Mouse (Mus musculus) kidney, adult 2 months (tissue): ENCODE measurements at regions not wholly inside any gene's neighbourhood (a gene's known extent, or its start where the extent isn't known, plus 50 kb on each side); places are given as distances from the start of the nearest gene placed in this dataset.

Source experiments
- CTCF ChIP-seq: fragments of 200-500 bp; conservative IDR thresholded peaks from 2 replicates; pipeline ENCODE4 v1.5.1; 2011; ENCODE audit warnings: low read depth, mild to moderate bottlenecking, control low read depth, low read length, moderate library complexity, mixed read lengths; ENCODE audit not compliant: insufficient read depth, insufficient read length
- POLR2A ChIP-seq: fragments of 200-500 bp; IDR thresholded peaks from one replicate; pipeline ENCODE4 v1.6.1; 2011; ENCODE audit warnings: low read depth, low read length, control low read depth

DNA sequence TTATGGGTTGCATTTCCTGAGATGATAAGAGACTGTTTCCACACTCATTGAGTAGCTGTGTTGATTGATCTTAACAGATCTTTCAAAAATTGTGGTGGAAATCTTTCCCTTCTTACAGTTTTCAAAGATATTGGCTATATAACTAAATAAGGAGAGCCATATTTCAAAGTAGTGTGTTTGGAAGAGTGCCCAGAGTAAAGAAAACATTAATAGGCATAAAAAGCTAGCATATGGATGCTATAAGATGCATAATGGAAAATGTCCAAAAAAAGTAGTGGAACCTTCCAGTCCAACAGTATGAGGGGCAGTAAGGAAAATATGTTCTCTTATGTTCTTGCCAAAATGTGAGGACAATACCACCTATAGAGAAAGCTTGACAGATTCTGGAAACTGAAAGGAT is 137.2 kb upstream of the Speer3 start:
- no peak for TF ChIP-seq CTCF
- no peak for TF ChIP-seq POLR2A
